Mouse (Mus musculus) adrenal gland, postnatal 36 days (tissue): ENCODE results near the gene Lysmd1. TPM values are rescaled to one million over a fixed set of nuclear protein-coding genes. Genes with fewer than 3 reads are reported as not detected.

ENCODE experiments used
- DNase-seq, 2 experiments: peaks; one replicate each; pipeline ENCODE4 v3.0.0; 2021; ENCODE audit warnings: mixed read lengths in 1 of 2
- microRNA-seq: library from miRNA; unstranded; fragments of <30 nt; microRNA quantifications from one replicate; pipeline ENCODE4 v1.2.0, GENCODE M21; 2021
- total RNA-seq, 2 experiments: library from RNA; stranded (reverse); gene quantifications; 2 replicates each; pipeline ENCODE4 v1.2.3; 2021

The Lysmd1 gene
- total RNA-seq, 2 experiments from 2014 or later, result 8.3 to 9.7 TPM

- peak; percentile 38 to 53 for DNase-seq
These were observed 39.5 kb downstream of the Lysmd1 start for GRCm38 (mm10) chr3:95173256-95173949.

- DNase-seq, result peak; percentile 89 to 91
These were observed 40.2 kb downstream of the Lysmd1 start for GRCm38 (mm10) chr3:95174011-95174592.

- DNase-seq, result no peak
These were observed 42.6 kb downstream of the Lysmd1 start for GRCm38 (mm10) chr3:95176500-95176899.

DNA sequence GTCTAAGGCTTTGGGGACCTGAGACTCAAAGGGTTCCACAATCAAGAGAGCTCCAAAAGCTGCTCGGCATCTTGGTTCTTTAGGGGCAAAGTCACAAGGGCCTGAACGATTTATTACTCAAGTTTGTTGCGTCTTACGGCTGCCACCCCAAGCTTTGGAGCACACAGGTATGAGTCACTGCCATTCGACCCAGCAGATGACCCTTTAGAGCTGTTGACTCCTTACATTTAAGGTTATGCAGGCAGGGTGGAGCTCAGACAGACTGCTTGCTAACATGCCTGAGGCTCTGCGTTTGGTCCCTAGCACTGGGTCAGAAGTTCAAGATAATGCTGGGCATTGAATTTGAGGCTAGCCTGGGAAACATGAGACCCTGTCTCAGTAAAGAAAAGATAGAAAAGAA, 43.7 kb downstream of the Lysmd1 start:
- DNase-seq, result no peak

DNA sequence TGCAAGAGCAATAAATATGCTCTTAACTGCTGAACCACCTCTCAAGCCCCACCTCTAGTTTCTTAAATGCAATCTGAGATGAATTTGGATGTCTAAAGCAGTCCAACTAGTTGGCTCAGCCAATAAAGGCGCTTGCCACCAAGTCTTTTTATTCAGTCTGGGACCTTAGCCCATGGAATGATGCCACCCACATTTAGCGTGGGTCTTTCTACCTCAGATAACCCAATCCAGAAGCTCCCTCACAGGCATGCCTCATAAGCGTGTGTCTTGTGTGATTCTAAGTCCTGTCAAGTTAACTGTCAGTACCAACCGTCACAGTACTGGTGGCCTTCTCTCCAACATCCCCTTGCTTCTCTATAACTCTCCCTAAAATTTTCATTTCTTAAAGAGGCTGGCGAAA, 45.1 kb downstream of the Lysmd1 start:
- DNase-seq, result no peak

DNA sequence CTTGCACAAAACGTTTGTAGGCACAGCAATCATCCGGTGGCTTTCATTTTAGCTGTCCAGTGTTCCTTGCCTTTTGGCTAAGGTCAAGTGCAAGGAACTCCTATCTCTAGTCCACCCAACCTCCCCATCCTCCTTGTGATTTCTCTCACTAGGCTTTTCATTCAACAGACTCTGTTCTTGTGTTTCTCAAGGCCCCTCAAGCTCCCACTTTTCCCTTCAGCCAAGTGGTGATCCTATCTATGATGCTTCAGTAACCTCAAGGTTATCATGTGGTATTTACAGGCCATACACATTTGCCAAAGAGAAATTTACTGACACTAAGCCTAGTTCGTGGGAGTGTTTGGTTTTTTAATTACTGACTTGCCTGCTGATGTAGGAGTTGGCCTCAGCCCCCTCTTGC, 46.0 kb downstream of the Lysmd1 start:
- no peak for DNase-seq

GRCm38 (mm10) chr3:95181841-95182240, 48.0 kb downstream of the Lysmd1 start:
- DNase-seq, result peak; percentile 63 to 64

DNA sequence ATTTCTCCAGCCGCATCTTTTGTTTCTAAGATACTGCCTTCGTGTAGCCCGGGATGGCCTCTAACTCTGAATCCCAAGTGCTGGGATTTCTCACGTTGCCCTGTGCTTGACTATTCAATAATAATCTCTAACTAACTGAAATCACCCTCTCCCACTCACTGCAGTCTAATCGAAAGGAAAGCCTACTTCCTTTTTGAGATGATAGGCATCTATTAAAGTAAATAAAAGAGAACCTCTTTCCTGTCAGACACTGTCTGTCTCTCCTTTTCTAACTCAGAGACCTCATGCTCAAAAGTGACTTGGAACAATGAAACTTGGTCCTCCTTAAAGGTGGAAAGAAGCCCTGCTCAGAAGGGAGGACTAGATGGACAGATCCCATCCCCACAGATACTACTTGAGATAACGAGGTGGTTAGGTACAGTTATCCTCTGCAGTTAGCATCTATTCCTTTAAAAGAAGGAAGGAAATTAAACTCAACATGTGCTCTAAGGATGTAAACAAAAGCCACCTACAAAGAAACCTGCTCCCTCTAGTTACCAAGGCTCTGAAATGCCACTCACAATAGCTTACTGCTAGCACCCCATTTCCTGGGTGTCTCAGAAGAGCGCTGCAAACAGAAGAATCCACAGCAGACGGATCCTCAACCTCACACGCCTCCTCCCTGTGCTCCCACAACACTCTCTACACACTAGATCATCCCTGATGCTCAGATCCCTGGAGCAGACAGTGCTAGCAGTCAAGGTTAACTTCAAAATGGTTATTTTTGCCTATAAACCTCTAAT, 51.1 kb downstream of the Lysmd1 start:
- no peak for DNase-seq

GRCm38 (mm10) chr3:95186100-95186499, 52.2 kb downstream of the Lysmd1 start:
- DNase-seq, result no peak

- peak in 1 of 2 experiments; percentile 8 for DNase-seq
These were observed 53.0 kb downstream of the Lysmd1 start for GRCm38 (mm10) chr3:95186888-95187287.

Small RNA genes within 50 kb of the gene (microRNA-seq; reads per million reads assigned to microRNA genes)
- gene Mir8099-1, result not detected

Other genes starting within 250 kb of the Lysmd1 start
- 100 to 1,000 TPM; 338 to 350 TPM for gene Psmb4, start 247.1 kb upstream of the Lysmd1 start, total RNA-seq
- gene Selenbp1, start 201.0 kb upstream of the Lysmd1 start, total RNA-seq, result 10 to 100 TPM; 40.5 to 81.7 TPM
- 10 to 100 TPM; 24.0 to 24.6 TPM for gene Rfx5, start 180.0 kb upstream of the Lysmd1 start, total RNA-seq
- 10 to 100 TPM; 61.8 to 62.9 TPM for gene Pi4kb, start 159.4 kb upstream of the Lysmd1 start, total RNA-seq
- gene Zfp687, start 118.6 kb upstream of the Lysmd1 start, total RNA-seq, result 10 to 100 TPM; 23.1 to 37.7 TPM
- 100 to 1,000 TPM; 284 to 331 TPM for gene Psmd4, start 91.5 kb upstream of the Lysmd1 start, total RNA-seq
- gene Pip5k1a, start 27.2 kb upstream of the Lysmd1 start, total RNA-seq, result 10 to 100 TPM; 41.8 to 58.9 TPM
- 10 to 100 TPM; 56.1 to 63.3 TPM for gene Vps72, start 23.1 kb upstream of the Lysmd1 start, total RNA-seq
- 1 to 10 TPM in 1 of 2 experiments, under 1 TPM in 1; 0.66 to 1.4 TPM for gene Tmod4, start 9.6 kb upstream of the Lysmd1 start, total RNA-seq
- 10 to 100 TPM; 33.8 to 35.4 TPM for gene Scnm1, start 77 bp upstream of the Lysmd1 start, total RNA-seq
- 1 to 10 TPM; 1.8 to 2.1 TPM for gene Tnfaip8l2, start 8.3 kb downstream of the Lysmd1 start, total RNA-seq
- gene Sema6c, start 26.4 kb downstream of the Lysmd1 start, total RNA-seq, result 1 to 10 TPM; 2.3 to 3.7 TPM
- gene Gabpb2, start 83.8 kb downstream of the Lysmd1 start, total RNA-seq, result 10 to 100 TPM; 21.3 to 22.6 TPM
- 10 to 100 TPM; 86.9 to 94.8 TPM for gene Cdc42se1, start 94.6 kb downstream of the Lysmd1 start, total RNA-seq
- gene Mllt11, start 98.1 kb downstream of the Lysmd1 start, total RNA-seq, result 10 to 100 TPM in 1 of 2 experiments, 1 to 10 TPM in 1; 6.9 to 10.9 TPM
- under 1 TPM; 0.17 to 0.26 TPM for gene Gm128, start 107.5 kb downstream of the Lysmd1 start, total RNA-seq
- under 1 TPM in 1 of 2 experiments, not detected in 1; 0.89 TPM for gene Bnipl, start 117.1 kb downstream of the Lysmd1 start, total RNA-seq
- 100 to 1,000 TPM; 120 to 147 TPM for gene Mindy1, start 147.3 kb downstream of the Lysmd1 start, total RNA-seq
- 10 to 100 TPM; 25.1 to 33.3 TPM for gene Prune1, start 148.0 kb downstream of the Lysmd1 start, total RNA-seq
- 1 to 10 TPM; 1.1 to 3.3 TPM for gene Anxa9, start 173.1 kb downstream of the Lysmd1 start, total RNA-seq
- gene Cers2, start 180.7 kb downstream of the Lysmd1 start, total RNA-seq, result 100 to 1,000 TPM; 239 to 254 TPM
- 10 to 100 TPM; 25.9 to 29.7 TPM for gene Setdb1, start 223.1 kb downstream of the Lysmd1 start, total RNA-seq